Mouse (Mus musculus) layer of hippocampus, postnatal 10 days (tissue): ENCODE results near the gene Ifrd2. TPM values are rescaled to one million over a fixed set of nuclear protein-coding genes. Genes with fewer than 3 reads are reported as not detected.

ENCODE experiments used
- DNase-seq, 2 experiments: peaks; one replicate each; pipeline ENCODE4 v3.0.0; 2021; ENCODE audit warnings: low spot score in 2 of 2
- long read RNA-seq: library from polyadenylated mRNA; stranded (forward); transcript quantifications from one replicate; pipeline ENCODE4 v2.0.0, GENCODE M21; 2023
- total RNA-seq, 2 experiments: library from RNA; stranded (reverse); gene quantifications; 2 replicates each; pipeline ENCODE4 v1.2.3; 2021

Ifrd2 gene
- total RNA-seq: 10 to 100 TPM; 13.2 to 14.1 TPM
- long read RNA-seq, partial matches to known transcripts: 0 of 5 reads
- long read RNA-seq, other reads (novel, unspliced or antisense): 3 of 5 reads

DNA sequence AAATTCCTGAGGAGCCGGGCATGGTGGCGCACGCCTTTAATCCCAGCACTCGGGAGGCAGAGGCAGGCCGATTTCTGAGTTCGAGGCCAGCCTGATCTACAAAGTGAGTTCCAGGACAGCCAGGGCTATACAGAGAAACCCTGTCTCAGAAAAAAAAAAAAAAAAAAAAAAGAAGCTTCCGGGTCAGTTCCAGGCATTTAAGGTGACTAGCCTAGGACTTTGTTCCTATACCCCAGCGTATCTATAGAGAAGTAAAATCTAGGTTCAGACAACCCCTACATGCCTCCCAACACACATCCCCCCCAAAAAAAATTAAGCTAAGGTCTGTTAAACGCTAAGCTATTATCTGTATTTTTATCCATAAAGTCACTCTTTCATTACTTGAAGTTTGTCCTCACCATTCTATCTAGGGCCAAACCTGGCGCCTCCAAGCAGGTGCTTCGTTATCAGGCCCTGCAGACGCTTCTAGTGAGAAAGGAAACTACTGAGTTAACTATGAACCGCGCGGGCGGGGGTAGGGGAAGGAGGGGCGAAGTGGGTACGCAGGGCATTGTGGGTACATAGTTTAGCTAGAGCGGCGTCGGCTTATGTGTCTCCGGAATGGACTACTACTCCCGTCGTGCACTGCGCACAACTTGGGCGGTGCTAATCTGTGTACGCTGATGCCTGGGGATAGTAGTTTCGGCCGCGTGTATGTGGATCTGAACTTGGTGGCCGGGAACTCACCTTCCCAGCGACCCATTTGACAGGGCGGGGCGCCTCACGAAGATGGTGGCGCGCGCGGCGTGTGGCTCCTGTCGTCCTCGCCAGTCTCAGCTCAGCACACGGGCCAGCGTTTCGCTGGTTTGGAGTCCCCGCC is at the start of gene Ifrd2:
Gene Ifrd2, plus strand, starts transcription at position 669 of the 859 bp plus-strand sequence.
- peak; percentile 93 to 95 for DNase-seq

DNA sequence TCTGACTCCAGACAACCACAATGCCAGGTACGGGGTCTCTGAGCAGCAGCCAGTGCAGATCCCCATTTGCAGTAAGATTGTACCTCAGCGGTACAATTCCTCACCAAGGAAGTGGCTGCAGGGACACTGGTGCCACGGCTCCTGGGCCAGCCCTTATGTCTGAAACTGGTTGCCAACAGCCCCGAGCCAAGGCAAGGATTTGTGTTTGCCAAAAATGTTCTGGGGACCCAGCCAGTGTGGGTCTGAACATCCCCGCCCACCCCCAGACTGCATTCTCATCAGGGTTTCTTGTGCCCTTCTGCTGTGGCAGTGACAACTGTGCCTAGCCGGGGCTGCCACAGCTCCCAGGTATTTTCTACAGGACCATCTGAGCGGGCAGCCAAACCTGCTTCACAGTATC is 49.2 kb upstream of the Ifrd2 start:
- peak; percentile 57 to 64 for DNase-seq

GRCm38 (mm10) chr9:107538711-107539110 is 48.7 kb upstream of the Ifrd2 start:
- no peak for DNase-seq

- DNase-seq: no peak
Measured at GRCm38 (mm10) chr9:107539940-107540339, 47.5 kb upstream of the Ifrd2 start.

DNA sequence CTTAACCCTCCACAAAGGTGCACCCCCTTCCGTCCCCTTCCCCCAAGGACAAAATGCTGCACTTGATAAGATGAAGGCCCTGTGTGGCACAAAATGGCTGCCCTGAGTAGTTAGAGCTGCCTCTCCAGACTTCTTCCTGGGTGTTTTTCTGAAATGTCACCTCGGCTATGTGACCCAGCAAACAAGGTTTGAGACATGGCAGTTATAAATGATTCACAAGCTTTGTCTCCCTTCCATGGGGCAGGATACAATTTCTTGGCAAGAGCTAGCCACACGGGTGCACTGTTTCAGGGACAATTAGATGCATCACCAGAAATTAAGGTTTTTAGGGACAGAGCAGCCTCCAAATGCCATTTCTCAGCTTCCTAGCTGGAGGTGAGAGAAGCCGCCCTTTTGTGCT is 47.0 kb upstream of the Ifrd2 start:
- DNase-seq: no peak

GRCm38 (mm10) chr9:107541005-107541404 is 46.4 kb upstream of the Ifrd2 start:
- DNase-seq: no peak

- peak; percentile 95 to 96 for DNase-seq
Measured at GRCm38 (mm10) chr9:107541474-107542351, 45.7 kb upstream of the Ifrd2 start, which contains the start of the genes Cyb561d2 and Nprl2. TSS of gene Cyb561d2 (minus strand) at chr9:107542193. TSS of gene Nprl2 (plus strand) at chr9:107542226.

GRCm38 (mm10) chr9:107542352-107542686 is 45.1 kb upstream of the Ifrd2 start:
- no peak for DNase-seq

DNA sequence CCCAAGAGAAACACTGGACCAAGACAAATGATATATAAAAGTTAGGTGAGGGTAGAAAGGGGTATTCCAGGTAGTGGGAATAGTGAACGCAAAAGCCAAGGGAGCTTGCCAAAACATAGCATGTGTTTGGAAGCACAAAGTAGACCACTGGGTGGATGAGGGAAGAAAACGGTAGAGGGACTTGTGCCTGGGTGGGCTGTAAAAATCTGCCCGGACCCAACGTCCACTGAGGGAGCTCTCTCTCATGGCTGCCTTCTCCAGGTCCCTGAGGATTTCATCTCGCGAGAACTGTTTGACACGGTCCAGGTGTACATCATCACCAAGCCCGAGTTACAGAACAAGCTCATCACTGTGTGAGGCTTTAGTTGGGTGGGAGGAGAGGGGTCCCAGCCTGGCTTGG is 44.7 kb upstream of the Ifrd2 start:
- DNase-seq: no peak

- DNase-seq: no peak
Measured at GRCm38 (mm10) chr9:107543299-107543698, 44.1 kb upstream of the Ifrd2 start.

GRCm38 (mm10) chr9:107544196-107544700 is 43.2 kb upstream of the Ifrd2 start:
- DNase-seq: no peak

DNA sequence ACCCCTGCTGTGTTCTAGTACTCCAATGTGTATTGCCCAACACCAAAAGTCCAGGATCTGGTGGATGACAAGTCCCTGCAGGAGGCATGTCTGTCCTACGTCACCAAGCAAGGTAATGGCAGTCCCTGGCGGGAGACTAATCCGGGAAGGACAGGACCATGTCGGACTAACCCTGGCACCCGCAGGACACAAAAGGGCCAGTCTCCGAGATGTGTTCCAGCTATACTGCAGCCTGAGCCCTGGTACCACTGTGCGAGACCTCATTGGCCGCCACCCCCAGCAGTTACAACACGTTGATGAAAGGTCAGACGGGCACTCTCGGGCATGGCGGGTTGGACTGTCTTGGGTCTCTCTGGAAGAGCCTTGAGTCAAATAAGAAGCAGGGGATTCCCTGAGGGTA is 42.7 kb upstream of the Ifrd2 start:
- DNase-seq: no peak

DNA sequence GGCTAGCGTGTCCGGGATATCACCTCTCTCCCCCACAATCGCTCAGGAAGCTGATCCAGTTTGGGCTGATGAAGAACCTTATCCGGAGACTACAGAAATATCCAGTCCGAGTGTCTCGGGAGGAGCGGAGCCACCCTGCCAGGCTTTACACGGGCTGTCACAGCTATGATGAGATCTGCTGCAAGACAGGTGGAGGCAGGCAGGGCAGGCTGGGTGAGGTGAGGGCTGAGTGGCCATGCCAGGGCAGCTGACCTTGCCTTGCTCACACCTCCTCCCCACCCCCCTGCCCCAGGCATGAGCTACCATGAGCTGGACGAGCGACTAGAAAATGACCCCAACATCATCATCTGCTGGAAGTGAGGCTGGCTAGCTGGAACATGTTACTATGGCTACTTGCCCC is 42.2 kb upstream of the Ifrd2 start:
- DNase-seq: no peak

GRCm38 (mm10) chr9:107545602-107546001 is 41.8 kb upstream of the Ifrd2 start:
- DNase-seq: peak; percentile 83 to 86

- DNase-seq: peak; percentile 81 to 85
Measured at GRCm38 (mm10) chr9:107547026-107547425, 40.4 kb upstream of the Ifrd2 start, which contains the start of gene Zmynd10. TSS of gene Zmynd10 (plus strand) at chr9:107547298.

GRCm38 (mm10) chr9:107547957-107548356 is 39.5 kb upstream of the Ifrd2 start:
- no peak for DNase-seq

DNA sequence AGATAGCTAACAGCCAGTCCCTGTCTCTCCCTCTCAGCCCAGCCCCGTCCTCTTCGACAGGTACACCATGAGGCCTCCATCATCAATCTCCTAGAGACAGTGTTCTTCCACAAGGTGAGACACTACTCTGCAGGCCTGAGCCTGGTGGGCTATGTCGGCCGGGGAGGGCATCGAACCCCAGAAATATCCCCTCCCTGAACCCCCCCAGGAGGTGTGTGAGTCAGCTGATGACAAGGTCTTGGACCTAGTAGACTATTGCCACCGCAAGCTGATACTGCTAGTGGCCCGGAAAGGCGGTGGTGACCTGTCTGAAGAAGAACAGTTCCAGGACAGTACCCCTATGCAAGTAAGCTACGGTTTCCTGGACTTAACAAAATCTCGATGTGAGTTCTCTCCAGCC is 38.6 kb upstream of the Ifrd2 start:
- no peak for DNase-seq

DNA sequence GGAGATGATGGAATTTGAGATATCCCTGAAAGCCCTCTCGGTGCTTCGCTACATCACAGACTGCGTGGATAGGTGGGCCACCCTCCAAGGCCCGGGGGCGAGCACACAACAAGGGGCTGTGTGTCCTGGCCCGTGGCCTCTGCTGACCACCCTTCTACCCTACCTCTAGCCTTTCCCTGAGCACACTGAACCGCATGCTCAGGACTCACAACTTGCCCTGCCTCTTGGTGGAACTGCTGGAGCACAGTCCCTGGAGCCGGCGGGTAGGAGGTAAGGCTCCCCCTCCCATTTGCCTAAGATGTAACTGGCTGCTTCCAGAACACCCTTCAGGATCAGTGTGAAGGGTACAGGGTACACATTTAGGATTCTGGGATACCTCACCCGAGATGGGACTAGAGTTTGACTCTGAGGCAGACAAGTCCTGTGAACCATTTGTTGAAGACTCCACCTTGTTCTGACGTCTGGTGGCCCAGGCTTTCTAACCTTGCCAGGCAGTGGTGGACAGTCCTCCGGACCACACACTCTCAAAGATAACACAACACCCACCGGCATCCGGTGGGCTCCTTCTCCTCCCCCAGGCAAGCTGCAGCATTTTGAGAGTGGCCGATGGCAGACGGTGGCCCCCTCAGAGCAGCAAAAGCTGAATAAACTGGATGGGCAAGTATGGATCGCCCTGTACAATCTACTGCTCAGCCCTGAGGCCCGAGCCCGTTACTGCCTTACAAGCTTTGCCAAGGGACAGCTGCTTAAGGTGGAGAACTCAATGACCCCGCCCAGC is 38.0 kb upstream of the Ifrd2 start:
- no peak for DNase-seq

DNA sequence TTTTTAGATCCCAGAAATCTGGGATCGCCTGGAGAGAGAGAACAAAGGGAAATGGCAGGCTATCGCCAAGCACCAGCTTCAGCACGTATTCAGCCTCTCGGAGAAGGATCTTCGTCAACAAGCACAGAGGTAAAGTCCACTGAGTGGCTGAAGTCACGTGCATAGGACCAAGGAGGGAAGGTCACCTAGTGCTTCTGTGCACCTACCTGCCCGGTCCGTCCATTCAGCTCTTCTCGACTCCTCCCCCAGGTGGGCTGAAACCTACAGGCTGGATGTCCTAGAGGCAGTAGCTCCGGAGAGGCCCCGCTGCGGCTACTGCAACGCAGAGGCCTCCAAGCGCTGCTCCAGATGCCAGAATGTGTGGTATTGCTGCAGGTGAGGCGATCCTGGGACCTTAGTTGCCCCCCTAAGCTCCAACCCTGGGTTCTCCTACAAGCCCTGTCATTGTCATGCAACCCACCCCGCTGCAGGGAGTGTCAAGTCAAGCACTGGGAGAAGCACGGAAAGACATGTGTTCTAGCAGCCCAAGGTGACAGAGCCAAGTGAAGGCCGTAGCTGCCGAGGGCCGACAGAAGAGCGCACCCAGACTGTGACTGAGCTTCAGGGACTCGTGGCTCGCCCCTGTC is 36.8 kb upstream of the Ifrd2 start:
- no peak for DNase-seq

- DNase-seq: peak in 1 of 2 experiments; percentile 41
Measured at GRCm38 (mm10) chr9:107551117-107551889, 36.1 kb upstream of the Ifrd2 start, which contains the start of gene Rassf1. TSS of gene Rassf1 (plus strand) at chr9:107551555.
